Mouse (Mus musculus): ENCODE results near the gene Trpc4ap.

GRCm38 (mm10) chr2:155675118-155675517 lies 17.1 kb downstream of the Trpc4ap start:
- no peak for TF ChIP-seq CTCF (IDR thresholded peaks at IDR 0.05; ENCODE audit: low read depth, low read length)
- TF ChIP-seq GATA1 (IDR thresholded peaks at IDR 0.05; ENCODE audit: borderline replicate concordance, low read length) = no peak
- no peak for TF ChIP-seq POLR2AphosphoS5 (IDR thresholded peaks at IDR 0.05; ENCODE audit: insufficient replicate concordance, low read depth, low read length)
- no peak for TF ChIP-seq TAL1 (conservative IDR thresholded peaks at IDR 0.05; ENCODE audit: low read depth, low read length)
- no peak for TF ChIP-seq GATA2 (IDR thresholded peaks at IDR 0.05; ENCODE audit: borderline replicate concordance, low read depth, low read length)

All from G1E (cell line).